In genomic region chr2:141582933-141583332, GRCm38 (mm10) we compare ENCODE assay signal across 15 mouse cellular contexts.
A peak's percentile ranks its signal among the peaks of the same experiment; 100 is the strongest.
DNase-seq lines count a peak whose midpoint lies in the region; ATAC-seq and TF ChIP-seq lines count a peak whose summit lies in the region.
"Had no signal": no experiment of that assay in that cellular context is flagged by ENCODE, and none has a peak within 500 bp of the region (broad histone marks: within the 10 kb centered on the region; RNA-seq: fewer than 3 reads in every experiment).

No protein-coding gene starts in this region.

- H3K4me1 ChIP-seq in cerebellum, adult 2 months (ENCODE audit: control insufficient read depth, insufficient read depth, low read length), result peaks cover 4% of the 10 kb centered on the region
- H3K4me1 ChIP-seq in limb, embryonic 14.5 days (ENCODE audit: control insufficient read depth, insufficient read depth, low read length), result peaks cover 9% of the 10 kb centered on the region
- H3K4me1 ChIP-seq in intestine, postnatal 0 days (replicated peaks; ENCODE audit: control insufficient read depth, insufficient read depth, low read length), result 0 out of 2 replicates have a peak, but pooled peaks cover 3% of the 10 kb centered on the region
- peaks cover 14% of the 10 kb centered on the region; the same call in 1 of the 2 replicates for H3K4me1 ChIP-seq in heart, embryonic 10.5 days

- H3K4me3 ChIP-seq in cerebellum, adult 2 months (replicated peaks; ENCODE audit: insufficient read depth, low read depth, low read length), result no peak overlapping the region
- no peak overlapping the region for H3K4me3 ChIP-seq in limb, embryonic 14.5 days (replicated peaks; ENCODE audit: low read length)
- no peak overlapping the region for H3K4me3 ChIP-seq in intestine, postnatal 0 days (ENCODE audit: low read depth, low read length)
- no peak overlapping the region for H3K4me3 ChIP-seq in heart, embryonic 10.5 days
- H3K4me3 ChIP-seq: erythroblast, embryonic 14.5 days; limb, embryonic 15.5 days had no signal

- no peaks in the 10 kb centered on the region for H3K27me3 ChIP-seq in cerebellum, adult 2 months (ENCODE audit: control insufficient read depth, insufficient read depth, low read length)
- no peaks in the 10 kb centered on the region for H3K27me3 ChIP-seq in limb, embryonic 14.5 days (ENCODE audit: control insufficient read depth, insufficient read depth, low read length)
- H3K27me3 ChIP-seq in intestine, postnatal 0 days (replicated peaks; ENCODE audit: control insufficient read depth, insufficient read depth, low read length), result no peaks in the 10 kb centered on the region
- H3K27me3 ChIP-seq in heart, embryonic 10.5 days (ENCODE audit: insufficient read depth, poor library complexity, severe bottlenecking), result no peaks in the 10 kb centered on the region
- H3K27me3 ChIP-seq: limb, embryonic 15.5 days; Patski had no signal

- peak; percentile 74; the same call in 1 of the 2 replicates for ATAC-seq in limb, embryonic 14.5 days (ENCODE audit: low FRiP score, low read depth)
- no peak for ATAC-seq in intestine, postnatal 0 days
- ATAC-seq: Patski had no signal

- DNase-seq in left cerebral cortex, postnatal 4 days, result peak; percentile 8
- DNase-seq in left cerebral cortex, adult 18-20 months (ENCODE audit: low spot score in 2 of 2), result no peak
- peak; percentile 23 to 40 for DNase-seq in cerebellum, adult 2 months
- peak; percentile 24 to 37 for DNase-seq in cerebellum, postnatal 25 days
- DNase-seq in limb, embryonic 14.5 days (ENCODE audit: low spot score), result peak; percentile 39
- DNase-seq in layer of hippocampus, postnatal 25 days (ENCODE audit: extremely low spot score in 1 of 2, low spot score in 1 of 2), result no peak
- no peak for DNase-seq in heart, embryonic 10.5 days (ENCODE audit: low spot score)
- DNase-seq: heart, adult 11 months; heart, postnatal 36 days; kidney, adult 11 months; right cerebral cortex, postnatal 4 days had no signal

- TF ChIP-seq CTCF in cerebellum, adult 2 months (IDR thresholded peaks at IDR 0.05; ENCODE audit: borderline replicate concordance, insufficient read depth, low read depth, low read length), result no peak
- TF ChIP-seq CTCF in intestine, postnatal 0 days (IDR thresholded peaks at IDR 0.05; ENCODE audit: low read depth), result no peak

- H3K9ac ChIP-seq in limb, embryonic 14.5 days (ENCODE audit: low read depth, low read length, severe bottlenecking), result no peak overlapping the region
- H3K9ac ChIP-seq in intestine, postnatal 0 days (ENCODE audit: low read depth, low read length), result no peak overlapping the region
- H3K9ac ChIP-seq: limb, embryonic 15.5 days had no signal

- TF ChIP-seq POLR2A in cerebellum, adult 2 months (IDR thresholded peaks at IDR 0.05; ENCODE audit: borderline replicate concordance, insufficient read depth, low read length), result no peak
- no peak for TF ChIP-seq POLR2A in limb, embryonic 14.5 days (IDR thresholded peaks at IDR 0.05; ENCODE audit: borderline replicate concordance, extremely low read depth, insufficient read depth, insufficient read length)

- 8% methylated on average over 4 of the region's 4 CpGs for WGBS in cerebellum, adult 2 months
- WGBS in limb, embryonic 14.5 days, result 4% methylated on average over 4 of the region's 4 CpGs
- WGBS in intestine, postnatal 0 days, result 23% methylated on average over 4 of the region's 4 CpGs
- 43% methylated on average over 4 of the region's 4 CpGs for WGBS in heart, embryonic 10.5 days

- intact Hi-C loops in left cerebral cortex, postnatal 4 days (cut with DNase I), result no loop called here

- H3K27ac ChIP-seq in cerebellum, adult 2 months (ENCODE audit: insufficient read depth, low read length), result no peak overlapping the region
- H3K27ac ChIP-seq in limb, embryonic 14.5 days (replicated peaks; ENCODE audit: low read depth, low read length), result 0 out of 2 replicates have a peak overlapping the region, but pooled peaks have one; percentile 43
- no peak overlapping the region for H3K27ac ChIP-seq in intestine, postnatal 0 days (ENCODE audit: low read depth, low read length)
- no peak overlapping the region for H3K27ac ChIP-seq in heart, embryonic 10.5 days
- H3K27ac ChIP-seq: limb, embryonic 15.5 days had no signal

- no peaks in the 10 kb centered on the region for H3K9me3 ChIP-seq in limb, embryonic 14.5 days (ENCODE audit: control insufficient read depth, low read length)
- no peaks in the 10 kb centered on the region for H3K9me3 ChIP-seq in intestine, postnatal 0 days (ENCODE audit: control insufficient read depth)
- H3K9me3 ChIP-seq in heart, embryonic 10.5 days, result no peaks in the 10 kb centered on the region
- H3K9me3 ChIP-seq: limb, embryonic 15.5 days had no signal

- H3K4me2 ChIP-seq in limb, embryonic 14.5 days (replicated peaks; ENCODE audit: low read depth, low read length, severe bottlenecking), result no peak overlapping the region
- H3K4me2 ChIP-seq in intestine, postnatal 0 days (replicated peaks; ENCODE audit: low read depth), result no peak overlapping the region
- H3K4me2 ChIP-seq: limb, embryonic 15.5 days had no signal

- no peaks in the 10 kb centered on the region for H3K36me3 ChIP-seq in limb, embryonic 14.5 days (ENCODE audit: control insufficient read depth, insufficient read depth, low read length)
- no peaks in the 10 kb centered on the region for H3K36me3 ChIP-seq in intestine, postnatal 0 days (ENCODE audit: control insufficient read depth, insufficient read depth)
- no peaks in the 10 kb centered on the region for H3K36me3 ChIP-seq in heart, embryonic 10.5 days
- H3K36me3 ChIP-seq: limb, embryonic 15.5 days had no signal

Comparison
In these comparisons a context has a peak if more than half of its experiments do, and no peak if none do; other contexts are left out.
1. DNase-seq: peak in left cerebral cortex, postnatal 4 days (single experiment), cerebellum, adult 2 months (2 of 2), cerebellum, postnatal 25 days (2 of 2) and limb, embryonic 14.5 days (single experiment); none in left cerebral cortex, adult 18-20 months (0 of 2), layer of hippocampus, postnatal 25 days (0 of 2) and heart, embryonic 10.5 days (single experiment).